Mouse (Mus musculus): ENCODE measurements around the gene Sgip1.

The Sgip1 gene

GRCm38 (mm10) chr4:102899683-102900082, 158.6 kb downstream of the Sgip1 start:
- DNase-seq: no peak

GRCm38 (mm10) chr4:102900166-102900565, 159.1 kb downstream of the Sgip1 start:
- peak in 1 of 2 experiments; percentile 39 for DNase-seq

- no peak for DNase-seq
Observed at GRCm38 (mm10) chr4:102907843-102908427, 166.8 kb downstream of the Sgip1 start.

GRCm38 (mm10) chr4:102910191-102910590, 169.1 kb downstream of the Sgip1 start:
- DNase-seq: no peak

GRCm38 (mm10) chr4:102913176-102913575, 172.1 kb downstream of the Sgip1 start:
- DNase-seq: no peak

GRCm38 (mm10) chr4:102913700-102914327, 172.7 kb downstream of the Sgip1 start:
- DNase-seq: peak; percentile 12 to 21

- no peak for DNase-seq
Observed at GRCm38 (mm10) chr4:102918191-102918590, 177.1 kb downstream of the Sgip1 start.

GRCm38 (mm10) chr4:102929491-102929890, 188.4 kb downstream of the Sgip1 start:
- DNase-seq: no peak

GRCm38 (mm10) chr4:102930679-102931078, 189.6 kb downstream of the Sgip1 start:
- peak in 1 of 2 experiments; percentile 15 for DNase-seq

GRCm38 (mm10) chr4:102940266-102940665, 199.2 kb downstream of the Sgip1 start:
- DNase-seq: no peak

- DNase-seq: no peak
Observed at GRCm38 (mm10) chr4:102940738-102941137, 199.6 kb downstream of the Sgip1 start.

- no peak for DNase-seq
Observed at GRCm38 (mm10) chr4:102944325-102944724, 203.2 kb downstream of the Sgip1 start.

- no peak for DNase-seq
Observed at GRCm38 (mm10) chr4:102952476-102952875, 211.4 kb downstream of the Sgip1 start.

- peak; percentile 14 to 18 for DNase-seq
Observed at GRCm38 (mm10) chr4:102955294-102955956, 214.3 kb downstream of the Sgip1 start.

- DNase-seq: no peak
Observed at GRCm38 (mm10) chr4:102959409-102959808, 218.3 kb downstream of the Sgip1 start.

GRCm38 (mm10) chr4:102964174-102964573, 223.1 kb downstream of the Sgip1 start:
- DNase-seq: peak in 1 of 2 experiments; percentile 25

- no peak for DNase-seq
Observed at GRCm38 (mm10) chr4:102967811-102968210, 226.7 kb downstream of the Sgip1 start.

GRCm38 (mm10) chr4:102969599-102969998, 228.5 kb downstream of the Sgip1 start:
- DNase-seq: no peak

GRCm38 (mm10) chr4:102971159-102971558, 230.1 kb downstream of the Sgip1 start:
- DNase-seq: no peak

GRCm38 (mm10) chr4:102972071-102972470, 231.0 kb downstream of the Sgip1 start:
- no peak for DNase-seq

- DNase-seq: no peak
Observed at GRCm38 (mm10) chr4:102974172-102974571, 233.1 kb downstream of the Sgip1 start.

- DNase-seq: no peak
Observed at GRCm38 (mm10) chr4:102976290-102977275, 235.5 kb downstream of the Sgip1 start.
